Mouse (Mus musculus): ENCODE data around the gene Cdk1.

DNA sequence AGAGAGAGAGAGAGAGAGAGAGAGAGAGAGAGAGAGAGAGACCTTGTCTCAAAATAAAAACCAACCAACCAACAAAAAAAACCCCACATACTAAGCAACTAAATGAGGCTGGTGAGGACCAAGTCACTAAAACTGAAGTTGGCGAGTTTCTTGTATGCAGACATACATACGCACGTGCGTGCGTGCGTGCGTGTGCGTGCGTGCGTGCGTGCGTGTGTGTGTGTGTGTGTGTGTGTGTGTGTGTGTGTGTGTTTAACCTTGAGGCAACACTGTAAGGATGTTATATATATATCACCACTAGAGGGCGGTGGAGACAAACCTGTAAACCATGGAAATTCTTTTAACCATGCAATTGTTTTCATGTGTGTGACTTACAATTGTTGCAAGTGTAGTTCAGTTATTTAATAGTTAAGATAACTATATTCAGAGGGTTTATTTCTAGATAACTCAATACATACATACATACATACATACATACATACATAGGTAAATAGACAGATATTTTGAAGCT, 14.2 kb upstream of the Cdk1 start:
- TF ChIP-seq CTCF (IDR thresholded peaks at IDR 0.05; ENCODE audit: low read depth) (peak; percentile 72), EP300 (optimal IDR thresholded peaks at IDR 0.05) (no peak)

Data from stomach, postnatal 0 days (tissue).